Mouse (Mus musculus): ENCODE measurements around the gene Lhfpl2. TPM values are rescaled to one million over a fixed set of nuclear protein-coding genes. Genes with fewer than 3 reads are reported as not detected.

The Lhfpl2 gene
- total and polyA plus RNA-seq, 3 experiments: not detected

GRCm38 (mm10) chr13:94231871-94232270, 174.3 kb downstream of the Lhfpl2 start:
- dilution Hi-C loops (cut with MboI; ENCODE audit: extremely low pct_ligation_motif_present, extremely low pct_unique_long_range_greater_than_20kb, low sequenced_read_pairs) (no loop called here), in situ Hi-C loops (cut with MboI; ENCODE audit: low pct_ligation_motif_present, low pct_unique_long_range_greater_than_20kb, low sequenced_read_pairs) (no loop called here)
- Histone ChIP-seq H3K27ac (ENCODE audit: insufficient read depth, low read depth) (no peak overlapping the region), H3K27me3 (replicated peaks) (no peaks in the 10 kb centered on the region), H3K4me1 (ENCODE audit: control insufficient read depth in 1 of 2, insufficient read depth in 2 of 2) (no peaks in the 10 kb centered on the region), H3K79me2 (replicated peaks; ENCODE audit: control insufficient read depth, extremely low read depth, insufficient read depth, poor library complexity, severe bottlenecking) (no peaks in the 10 kb centered on the region), H3K4me3 (replicated peaks in 1 of 3; ENCODE audit: low read depth in 2 of 3, low read length in 2 of 3, poor library complexity in 1 of 3) (no peak overlapping the region), H3K4me2 (ENCODE audit: insufficient read depth, low read depth, poor library complexity, severe bottlenecking) (no peak overlapping the region), H3K36me3 (replicated peaks in 1 of 2; ENCODE audit: control insufficient read depth in 1 of 2, insufficient read depth in 1 of 2, low read length in 1 of 2) (no peaks in the 10 kb centered on the region), H3K9ac (ENCODE audit: insufficient read depth, low read depth) (no peak overlapping the region), H3K9me3 (replicated peaks; ENCODE audit: low read length) (no peaks in the 10 kb centered on the region)
- TF ChIP-seq UBTF (IDR thresholded peaks at IDR 0.05; ENCODE audit: low read depth, low read length): no peak
- no peak for TF ChIP-seq PAX5 (IDR thresholded peaks at IDR 0.05; ENCODE audit: low read length)
- no peak for TF ChIP-seq MAX (IDR thresholded peaks at IDR 0.05; ENCODE audit: low read length)
- no peak for TF ChIP-seq SIN3A (IDR thresholded peaks at IDR 0.05; ENCODE audit: low read length)
- TF ChIP-seq GABPA (IDR thresholded peaks at IDR 0.05; ENCODE audit: insufficient replicate concordance, low read depth, low read length): no peak
- no peak for TF ChIP-seq MXI1 (IDR thresholded peaks at IDR 0.05; ENCODE audit: low read depth, low read length)
- no peak for TF ChIP-seq RCOR1 (conservative IDR thresholded peaks at IDR 0.05; ENCODE audit: low read depth, low read length)
- no peak for TF ChIP-seq USF2 (conservative IDR thresholded peaks at IDR 0.05; ENCODE audit: low read depth, low read length)
- TF ChIP-seq BHLHE40 (IDR thresholded peaks at IDR 0.05; ENCODE audit: low read depth, low read length): no peak
- no peak for TF ChIP-seq MAZ (IDR thresholded peaks at IDR 0.05; ENCODE audit: low read depth, low read length)
- no peak for TF ChIP-seq JUN (IDR thresholded peaks at IDR 0.05; ENCODE audit: insufficient read depth, low read depth, low read length)
- TF ChIP-seq ZC3H11A (IDR thresholded peaks at IDR 0.05; ENCODE audit: low read depth, low read length): no peak
- TF ChIP-seq MYC (IDR thresholded peaks at IDR 0.05; ENCODE audit: low read depth, low read length): no peak
- TF ChIP-seq ETS1 (conservative IDR thresholded peaks at IDR 0.05; ENCODE audit: low read depth, low read length): no peak
- no peak for TF ChIP-seq TBP (conservative IDR thresholded peaks at IDR 0.05; ENCODE audit: low read depth, low read length)
- TF ChIP-seq IRF4 (IDR thresholded peaks at IDR 0.05; ENCODE audit: low read depth, low read length): no peak
- no peak for DNase-seq (ENCODE audit: extremely low read depth)

- H3K9ac ChIP-seq (ENCODE audit: insufficient read depth, low read depth): no peak overlapping the region
- dilution Hi-C loops (cut with MboI; ENCODE audit: extremely low pct_ligation_motif_present, extremely low pct_unique_long_range_greater_than_20kb, low sequenced_read_pairs): no loop called here
- H3K4me2 ChIP-seq (ENCODE audit: insufficient read depth, low read depth, poor library complexity, severe bottlenecking): no peak overlapping the region
- in situ Hi-C loops (cut with MboI; ENCODE audit: low pct_ligation_motif_present, low pct_unique_long_range_greater_than_20kb, low sequenced_read_pairs): no loop called here
- TF ChIP-seq POLR2A (IDR thresholded peaks at IDR 0.05; ENCODE audit: low read depth, low read length): no peak
- TF ChIP-seq POLR2AphosphoS2 (IDR thresholded peaks at IDR 0.05; ENCODE audit: low read depth, low read length): no peak
- TF ChIP-seq JUN (IDR thresholded peaks at IDR 0.05; ENCODE audit: insufficient read depth, low read depth, low read length): no peak
- TF ChIP-seq PAX5 (IDR thresholded peaks at IDR 0.05; ENCODE audit: low read length): no peak
- no peak for TF ChIP-seq USF2 (conservative IDR thresholded peaks at IDR 0.05; ENCODE audit: low read depth, low read length)
- no peak for TF ChIP-seq MEF2A (IDR thresholded peaks at IDR 0.05; ENCODE audit: borderline replicate concordance, low read depth, low read length)
- TF ChIP-seq CTCF (conservative IDR thresholded peaks at IDR 0.05 in 1 of 2, IDR thresholded peaks at IDR 0.05 in 1 of 2; ENCODE audit: low read depth in 2 of 2, low read length in 2 of 2): no peak
- no peak for TF ChIP-seq MYC (IDR thresholded peaks at IDR 0.05; ENCODE audit: low read depth, low read length)
- TF ChIP-seq MAFK (IDR thresholded peaks at IDR 0.05; ENCODE audit: insufficient replicate concordance, low read length): no peak
- TF ChIP-seq MAZ (IDR thresholded peaks at IDR 0.05; ENCODE audit: low read depth, low read length): no peak
- TF ChIP-seq IRF4 (IDR thresholded peaks at IDR 0.05; ENCODE audit: low read depth, low read length): no peak
- TF ChIP-seq SMC3 (IDR thresholded peaks at IDR 0.05; ENCODE audit: low read depth, low read length): no peak
- no peak for TF ChIP-seq ZKSCAN1 (IDR thresholded peaks at IDR 0.05; ENCODE audit: borderline replicate concordance, low read depth, low read length)
- TF ChIP-seq CHD1 (IDR thresholded peaks at IDR 0.05; ENCODE audit: low read depth, low read length): no peak
- TF ChIP-seq USF1 (IDR thresholded peaks at IDR 0.05; ENCODE audit: low read depth, low read length): no peak
- no peak for TF ChIP-seq ETS1 (conservative IDR thresholded peaks at IDR 0.05; ENCODE audit: low read depth, low read length)
- no peak for TF ChIP-seq ZC3H11A (IDR thresholded peaks at IDR 0.05; ENCODE audit: low read depth, low read length)
- no peak for TF ChIP-seq KAT2A (IDR thresholded peaks at IDR 0.05; ENCODE audit: insufficient replicate concordance, low read length)
- no peak for TF ChIP-seq ELF1 (IDR thresholded peaks at IDR 0.05; ENCODE audit: low read depth, low read length)
- no peaks in the 10 kb centered on the region for H3K36me3 ChIP-seq (replicated peaks in 1 of 2; ENCODE audit: control insufficient read depth in 1 of 2, insufficient read depth in 1 of 2, low read length in 1 of 2)
- no peak overlapping the region for H3K27ac ChIP-seq (ENCODE audit: insufficient read depth, low read depth)
- no peak overlapping the region for H3K4me3 ChIP-seq (replicated peaks in 1 of 3; ENCODE audit: low read depth in 2 of 3, low read length in 2 of 3, poor library complexity in 1 of 3)
- H3K9me3 ChIP-seq (replicated peaks; ENCODE audit: low read length): no peaks in the 10 kb centered on the region
- no peaks in the 10 kb centered on the region for H3K27me3 ChIP-seq (replicated peaks)
- DNase-seq (ENCODE audit: extremely low read depth): no peak
- no peaks in the 10 kb centered on the region for H3K79me2 ChIP-seq (replicated peaks; ENCODE audit: control insufficient read depth, extremely low read depth, insufficient read depth, poor library complexity, severe bottlenecking)
- H3K4me1 ChIP-seq (ENCODE audit: control insufficient read depth in 1 of 2, insufficient read depth in 2 of 2): no peaks in the 10 kb centered on the region
Measured at GRCm38 (mm10) chr13:94239488-94239887, 181.9 kb downstream of the Lhfpl2 start.
